Mouse (Mus musculus) CD4-positive, CD25-positive, alpha-beta regulatory T cell, adult 2 months (primary cell): ENCODE data around the gene Marc2.

Experiments used
- DNase-seq: peaks from one replicate; pipeline ENCODE4 v3.0.0-alpha.2; 2012; ENCODE audit warnings: low read depth, low spot score

The Marc2 gene

GRCm38 (mm10) chr1:184808418-184809012 lies 37.7 kb downstream of the Marc2 start:
- no peak for DNase-seq

- no peak for DNase-seq
These were observed 38.4 kb downstream of the Marc2 start for GRCm38 (mm10) chr1:184807627-184808417.

GRCm38 (mm10) chr1:184807123-184807522 lies 39.1 kb downstream of the Marc2 start:
- DNase-seq, result no peak

- no peak for DNase-seq
These were observed 40.5 kb downstream of the Marc2 start for GRCm38 (mm10) chr1:184805749-184806148.

- DNase-seq, result peak; percentile 88
These were observed 52.9 kb downstream of the Marc2 start for GRCm38 (mm10) chr1:184793163-184793876.

GRCm38 (mm10) chr1:184791109-184791508 lies 55.1 kb downstream of the Marc2 start:
- peak; percentile 82 for DNase-seq

GRCm38 (mm10) chr1:184786376-184787151 lies 59.7 kb downstream of the Marc2 start:
- DNase-seq, result peak; percentile 42

- DNase-seq, result no peak
These were observed 62.6 kb downstream of the Marc2 start for GRCm38 (mm10) chr1:184783641-184784040.

DNA sequence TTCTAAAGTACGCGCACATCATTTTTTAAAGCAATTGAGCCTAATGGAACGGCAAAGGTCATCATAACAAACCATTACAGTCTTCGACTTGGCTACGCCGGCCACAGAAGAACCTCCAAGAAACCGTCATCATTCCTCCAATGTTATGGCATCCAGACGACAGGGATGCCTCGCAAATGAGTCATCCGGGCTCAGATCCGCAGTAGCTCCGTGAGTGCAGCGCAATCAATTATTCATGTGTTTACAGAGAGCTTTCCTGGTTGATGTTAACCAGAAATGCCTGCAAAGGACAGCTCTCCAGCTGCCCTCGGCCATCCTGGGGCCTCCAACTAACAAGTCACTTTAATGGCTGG lies 64.1 kb downstream of the Marc2 start:
- no peak for DNase-seq

DNA sequence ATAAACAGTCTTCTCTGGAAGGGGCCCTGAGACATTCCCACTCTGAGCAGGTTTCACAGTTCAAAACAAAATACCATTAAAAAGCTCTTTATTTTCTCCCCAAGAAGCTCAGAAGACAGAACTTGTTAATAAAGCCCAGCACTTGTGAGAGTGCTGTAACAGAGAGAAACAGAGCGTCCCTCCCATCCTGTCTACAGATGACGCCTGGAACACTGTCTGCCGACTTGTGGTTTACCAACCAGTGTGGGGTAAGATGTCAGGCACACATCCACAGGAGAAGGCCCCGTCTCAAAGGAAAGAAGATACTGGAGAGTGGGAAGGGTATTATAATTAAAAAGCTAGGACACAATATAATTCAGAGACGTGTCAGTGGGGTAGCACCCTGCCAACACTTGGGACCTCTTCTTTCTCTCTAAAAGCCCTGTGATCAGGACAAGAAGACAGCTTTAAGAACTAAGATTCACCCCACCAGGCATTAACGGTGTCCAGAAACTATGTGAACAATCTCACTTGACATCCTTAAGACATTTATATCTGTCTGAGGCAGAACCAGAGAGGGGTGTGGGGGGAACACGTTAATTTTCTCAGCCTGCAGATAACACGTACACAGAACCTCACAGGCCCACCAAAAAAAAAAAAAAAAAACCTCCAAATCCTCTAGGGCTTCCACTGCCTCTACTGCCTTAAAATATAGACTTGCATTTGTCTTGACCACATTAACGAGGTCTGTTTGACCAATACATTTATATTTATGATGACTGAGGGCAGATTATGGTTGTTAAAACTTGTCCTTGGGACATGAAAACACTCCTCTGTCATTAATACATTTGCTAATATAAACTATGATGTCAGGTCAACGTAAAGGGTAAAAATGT lies 64.7 kb downstream of the Marc2 start:
- DNase-seq, result no peak

- no peak for DNase-seq
These were observed 68.1 kb downstream of the Marc2 start for GRCm38 (mm10) chr1:184778157-184778556.

DNA sequence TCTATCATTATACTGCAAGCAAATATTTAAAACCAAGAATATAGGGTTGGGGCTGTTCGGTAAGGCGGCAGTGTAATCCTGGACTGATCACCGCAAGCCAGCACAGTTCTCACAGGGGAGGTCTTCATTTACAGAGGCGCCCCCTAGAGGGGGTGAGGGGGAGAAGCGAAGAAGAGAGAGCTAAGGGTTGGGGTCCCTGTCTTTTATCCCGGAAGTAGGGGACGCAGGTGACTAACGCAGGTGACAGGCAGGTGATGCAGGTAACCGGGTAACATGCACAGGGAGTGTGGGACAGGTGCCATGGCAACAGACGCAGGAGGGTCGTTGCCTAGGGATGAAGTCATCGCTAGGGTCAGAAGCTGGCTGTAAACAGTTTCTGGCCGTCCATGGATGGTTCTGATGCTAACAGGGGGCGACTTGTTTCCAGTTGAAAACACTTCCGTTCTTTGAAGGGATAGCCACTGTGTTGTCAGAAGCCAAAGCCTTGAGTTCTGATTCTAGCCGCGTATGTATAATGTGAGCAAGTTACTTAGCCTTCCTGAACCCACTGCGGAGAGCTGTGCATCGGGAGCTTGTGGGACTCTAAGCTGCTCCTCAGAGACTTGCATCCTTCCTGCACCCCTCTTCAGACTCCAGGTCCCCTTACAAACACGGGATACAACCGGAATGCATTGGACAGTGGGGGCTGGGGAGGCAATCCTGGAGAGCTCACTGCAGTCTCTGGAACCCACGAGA lies 69.0 kb downstream of the Marc2 start:
- DNase-seq, result no peak

GRCm38 (mm10) chr1:184775289-184775688 lies 71.0 kb downstream of the Marc2 start:
- DNase-seq, result no peak

DNA sequence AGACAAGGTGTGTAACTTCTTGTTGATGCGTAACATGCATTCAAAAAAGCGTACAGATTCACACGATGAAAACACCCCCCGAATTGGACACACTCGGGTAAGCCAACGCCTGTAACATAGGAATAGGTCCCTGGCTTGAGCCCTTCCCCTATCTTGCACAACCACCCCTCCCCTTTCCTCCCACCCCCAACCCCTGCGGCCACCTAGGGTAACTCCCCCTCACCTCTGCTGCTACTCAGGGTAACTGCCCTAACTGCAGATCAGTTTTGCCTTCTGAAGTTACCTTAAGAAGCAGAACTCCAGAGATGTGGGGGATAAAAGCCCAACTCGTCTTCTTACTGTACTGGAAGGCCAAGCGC lies 74.4 kb downstream of the Marc2 start:
- DNase-seq, result no peak

DNA sequence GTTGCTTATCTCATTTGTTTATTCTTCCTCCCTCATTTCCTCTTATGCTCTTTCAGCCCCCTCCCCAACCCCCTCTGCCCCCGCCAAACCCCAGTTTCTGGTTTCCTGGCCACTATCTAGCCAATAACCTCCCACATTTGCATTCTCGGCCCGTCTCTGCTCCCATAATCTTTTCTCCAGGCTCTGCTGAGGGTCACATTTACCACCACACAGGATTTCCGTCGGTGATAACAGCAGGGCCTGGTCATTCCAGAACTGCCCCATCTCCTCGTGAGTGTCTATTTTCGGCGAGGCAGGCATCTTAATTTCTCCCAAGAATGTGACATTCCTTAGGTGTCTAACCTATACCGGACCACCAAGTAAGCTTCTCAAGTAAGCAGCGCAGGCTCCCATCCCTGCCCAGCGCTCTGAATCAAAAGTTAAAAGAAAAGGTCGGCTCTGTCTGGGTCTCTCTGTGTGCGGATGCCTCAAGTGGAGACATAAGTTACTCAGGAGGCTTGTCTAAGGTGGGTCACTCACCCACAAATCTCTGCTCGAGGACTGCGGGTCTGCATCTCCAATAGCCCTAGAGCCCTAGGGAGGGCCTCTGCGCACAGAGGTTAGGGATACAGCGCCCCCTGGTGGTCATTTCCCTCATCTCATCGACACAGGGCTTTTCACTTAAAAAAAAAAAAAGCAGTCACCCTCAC lies 74.9 kb downstream of the Marc2 start:
- DNase-seq, result peak; percentile 77

DNA sequence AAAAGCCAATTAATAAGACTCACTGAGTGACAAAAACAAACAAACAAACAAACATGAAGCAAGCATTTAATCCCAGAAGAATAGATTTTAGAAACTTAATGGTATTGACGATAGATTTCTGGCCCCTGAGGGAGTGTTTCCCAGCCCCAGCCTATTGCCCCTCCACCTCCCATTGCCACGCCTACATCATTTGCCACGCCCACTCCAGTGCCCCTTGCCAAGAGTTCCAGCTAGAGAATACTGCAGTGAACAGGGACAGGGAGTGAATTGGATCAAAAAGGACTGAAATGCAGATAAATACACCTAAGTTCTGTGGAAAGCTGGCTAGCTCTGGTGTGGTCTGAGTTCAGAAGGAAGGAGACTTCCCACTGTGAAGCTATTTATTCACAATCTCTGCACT lies 82.4 kb downstream of the Marc2 start:
- no peak for DNase-seq
